Mouse (Mus musculus): ENCODE data around the gene Map2k5. TPM values are rescaled to one million over a fixed set of nuclear protein-coding genes. Genes with fewer than 3 reads are reported as not detected.
A peak's percentile ranks its signal among the peaks of the same experiment; 100 is the strongest.

Map2k5 gene
- total and polyA plus RNA-seq, 2 experiments from 2014 or later: 19.6 to 33.1 TPM

- H3K4me2 ChIP-seq (ENCODE audit: low read depth, low read length): no peak overlapping the region
- H3K4me3 ChIP-seq (ENCODE audit: low read length): no peak overlapping the region
- no peaks in the 10 kb centered on the region for H3K4me1 ChIP-seq (ENCODE audit: insufficient read depth, low read length)
- no peak for ATAC-seq
- H3K9me3 ChIP-seq (ENCODE audit: low read length): no peaks in the 10 kb centered on the region
- no peak for DNase-seq (ENCODE audit: low spot score)
- TF ChIP-seq CTCF (IDR thresholded peaks at IDR 0.05; ENCODE audit: low read depth): no peak; the same call in 1 of the 2 replicates
- WGBS: 95% methylated on average over 6 of the region's 6 CpGs
- no peak overlapping the region for H3K9ac ChIP-seq (replicated peaks; ENCODE audit: low read length)
- H3K27ac ChIP-seq: no peak overlapping the region
- H3K27me3 ChIP-seq (ENCODE audit: insufficient read depth, low read length): no peaks in the 10 kb centered on the region
- peaks cover 11% of the 10 kb centered on the region; the same call in 1 of the 2 replicates for H3K36me3 ChIP-seq (ENCODE audit: insufficient read depth, low read length)
Observed at GRCm38 (mm10) chr9:63331246-63331645, 46.5 kb downstream of the Map2k5 start.

- no peak for ATAC-seq
- TF ChIP-seq CTCF (IDR thresholded peaks at IDR 0.05; ENCODE audit: low read depth): no peak
- H3K9ac ChIP-seq (replicated peaks; ENCODE audit: low read length): no peak overlapping the region
- no peaks in the 10 kb centered on the region for H3K4me1 ChIP-seq (ENCODE audit: insufficient read depth, low read length)
- H3K9me3 ChIP-seq (ENCODE audit: low read length): no peaks in the 10 kb centered on the region
- peaks cover 6% of the 10 kb centered on the region; the same call in 1 of the 2 replicates for H3K36me3 ChIP-seq (ENCODE audit: insufficient read depth, low read length)
- no peak for DNase-seq (ENCODE audit: low spot score)
- 54% methylated on average over 15 of the region's 15 CpGs for WGBS
- H3K27ac ChIP-seq: no peak overlapping the region
- no peaks in the 10 kb centered on the region for H3K27me3 ChIP-seq (ENCODE audit: insufficient read depth, low read length)
- no peak overlapping the region for H3K4me3 ChIP-seq (ENCODE audit: low read length)
- H3K4me2 ChIP-seq (ENCODE audit: low read depth, low read length): no peak overlapping the region
Observed at GRCm38 (mm10) chr9:63328958-63329685, 48.6 kb downstream of the Map2k5 start.

- H3K4me2 ChIP-seq (ENCODE audit: low read depth, low read length): no peak overlapping the region
- H3K9ac ChIP-seq (replicated peaks; ENCODE audit: low read length): no peak overlapping the region
- no peaks in the 10 kb centered on the region for H3K9me3 ChIP-seq (ENCODE audit: low read length)
- ATAC-seq (no peak), DNase-seq (ENCODE audit: low spot score) (no peak)
- no peaks in the 10 kb centered on the region for H3K36me3 ChIP-seq (ENCODE audit: insufficient read depth, low read length)
- no peak for TF ChIP-seq CTCF (IDR thresholded peaks at IDR 0.05; ENCODE audit: low read depth)
- H3K4me1 ChIP-seq (ENCODE audit: insufficient read depth, low read length): no peaks in the 10 kb centered on the region
- H3K27me3 ChIP-seq (ENCODE audit: insufficient read depth, low read length): no peaks in the 10 kb centered on the region
- no peak overlapping the region for H3K4me3 ChIP-seq (ENCODE audit: low read length)
- no peak overlapping the region for H3K27ac ChIP-seq
Observed at GRCm38 (mm10) chr9:63315231-63315630, 62.5 kb downstream of the Map2k5 start.

- no peak for TF ChIP-seq CTCF (IDR thresholded peaks at IDR 0.05; ENCODE audit: low read depth)
- no peak overlapping the region for H3K4me2 ChIP-seq (ENCODE audit: low read depth, low read length)
- no peaks in the 10 kb centered on the region for H3K27me3 ChIP-seq (ENCODE audit: insufficient read depth, low read length)
- H3K27ac ChIP-seq: no peak overlapping the region
- H3K9me3 ChIP-seq (ENCODE audit: low read length): no peaks in the 10 kb centered on the region
- WGBS: 82% methylated on average over 4 of the region's 4 CpGs
- no peak for ATAC-seq
- H3K9ac ChIP-seq (replicated peaks; ENCODE audit: low read length): no peak overlapping the region
- H3K4me1 ChIP-seq (ENCODE audit: insufficient read depth, low read length): 0 out of 2 replicates have a peak, but pooled peaks cover 6% of the 10 kb centered on the region
- no peak overlapping the region for H3K4me3 ChIP-seq (ENCODE audit: low read length)
- no peaks in the 10 kb centered on the region for H3K36me3 ChIP-seq (ENCODE audit: insufficient read depth, low read length)
- no peak for DNase-seq (ENCODE audit: low spot score)
Observed at GRCm38 (mm10) chr9:63314126-63314525, 63.6 kb downstream of the Map2k5 start.

- Histone ChIP-seq H3K4me1 (ENCODE audit: insufficient read depth, low read length) (0 out of 2 replicates have a peak, but pooled peaks cover 9% of the 10 kb centered on the region), H3K27me3 (ENCODE audit: insufficient read depth, low read length) (no peaks in the 10 kb centered on the region), H3K9me3 (ENCODE audit: low read length) (no peaks in the 10 kb centered on the region), H3K27ac (no peak overlapping the region), H3K9ac (replicated peaks; ENCODE audit: low read length) (no peak overlapping the region), H3K4me2 (ENCODE audit: low read depth, low read length) (no peak overlapping the region), H3K36me3 (ENCODE audit: insufficient read depth, low read length) (no peaks in the 10 kb centered on the region), H3K4me3 (ENCODE audit: low read length) (no peak overlapping the region)
- TF ChIP-seq CTCF (IDR thresholded peaks at IDR 0.05; ENCODE audit: low read depth): no peak
- ATAC-seq (no peak), DNase-seq (ENCODE audit: low spot score) (no peak)
- 91% methylated on average over 6 of the region's 6 CpGs for WGBS
Observed at GRCm38 (mm10) chr9:63309956-63310355, 67.7 kb downstream of the Map2k5 start.

- ATAC-seq: no peak
- no peak overlapping the region for H3K27ac ChIP-seq
- TF ChIP-seq CTCF (IDR thresholded peaks at IDR 0.05; ENCODE audit: low read depth): no peak
Observed at GRCm38 (mm10) chr9:63309008-63309407, 68.7 kb downstream of the Map2k5 start.

GRCm38 (mm10) chr9:63308441-63308840 is 69.3 kb downstream of the Map2k5 start:
- WGBS: 36% methylated on average over 4 of the region's 4 CpGs
- Histone ChIP-seq H3K27me3 (ENCODE audit: insufficient read depth, low read length) (no peaks in the 10 kb centered on the region), H3K4me2 (ENCODE audit: low read depth, low read length) (no peak overlapping the region), H3K4me1 (ENCODE audit: insufficient read depth, low read length) (0 out of 2 replicates have a peak, but pooled peaks cover 9% of the 10 kb centered on the region), H3K9me3 (ENCODE audit: low read length) (no peaks in the 10 kb centered on the region), H3K27ac (no peak overlapping the region), H3K9ac (replicated peaks; ENCODE audit: low read length) (no peak overlapping the region), H3K4me3 (ENCODE audit: low read length) (no peak overlapping the region), H3K36me3 (ENCODE audit: insufficient read depth, low read length) (no peaks in the 10 kb centered on the region)
- no peak for ATAC-seq
- DNase-seq (ENCODE audit: low spot score): peak; percentile 37
- no peak for TF ChIP-seq CTCF (IDR thresholded peaks at IDR 0.05; ENCODE audit: low read depth)

More at GRCm38 (mm10) chr9:63309008-63309407, 68.7 kb downstream of the Map2k5 start:
- WGBS: 49% methylated on average over 5 of the region's 5 CpGs
- DNase-seq (ENCODE audit: low spot score): no peak
- no peaks in the 10 kb centered on the region for H3K9me3 ChIP-seq (ENCODE audit: low read length)
- no peaks in the 10 kb centered on the region for H3K36me3 ChIP-seq (ENCODE audit: insufficient read depth, low read length)
- 0 out of 2 replicates have a peak, but pooled peaks cover 9% of the 10 kb centered on the region for H3K4me1 ChIP-seq (ENCODE audit: insufficient read depth, low read length)
- no peak overlapping the region for H3K9ac ChIP-seq (replicated peaks; ENCODE audit: low read length)
- no peak overlapping the region for H3K4me2 ChIP-seq (ENCODE audit: low read depth, low read length)
- no peaks in the 10 kb centered on the region for H3K27me3 ChIP-seq (ENCODE audit: insufficient read depth, low read length)
- no peak overlapping the region for H3K4me3 ChIP-seq (ENCODE audit: low read length)

Measured in hindbrain, postnatal 0 days (tissue).